Mouse (Mus musculus) thymus, adult 18-20 months (tissue): ENCODE results near the gene Ppp1ca.

ENCODE experiments used
- DNase-seq, 2 experiments: peaks; one replicate each; pipeline ENCODE4 v3.0.0; 2022; ENCODE audit warnings: mixed read lengths in 2 of 2

Gene Ppp1ca

DNA sequence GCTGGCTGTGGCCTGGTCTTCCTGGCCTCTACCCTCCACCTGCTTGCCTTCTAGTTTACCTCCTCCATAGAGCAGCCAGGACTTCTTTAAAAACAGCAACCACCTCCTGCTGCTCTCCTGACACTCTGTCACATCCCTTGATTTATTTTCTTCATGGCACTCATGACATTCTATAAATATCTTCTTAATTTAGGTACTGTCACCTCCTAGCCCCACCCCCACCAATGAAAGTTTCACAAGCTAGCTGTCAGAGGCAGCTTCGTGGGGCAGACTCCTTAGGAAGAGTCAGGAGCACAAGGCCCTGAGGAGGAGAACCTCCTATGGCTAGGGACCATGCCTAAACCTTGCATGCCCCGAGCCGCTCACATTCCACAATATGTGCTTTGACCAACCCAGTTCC is 4.6 kb upstream of the Ppp1ca start:
- no peak for DNase-seq

DNA sequence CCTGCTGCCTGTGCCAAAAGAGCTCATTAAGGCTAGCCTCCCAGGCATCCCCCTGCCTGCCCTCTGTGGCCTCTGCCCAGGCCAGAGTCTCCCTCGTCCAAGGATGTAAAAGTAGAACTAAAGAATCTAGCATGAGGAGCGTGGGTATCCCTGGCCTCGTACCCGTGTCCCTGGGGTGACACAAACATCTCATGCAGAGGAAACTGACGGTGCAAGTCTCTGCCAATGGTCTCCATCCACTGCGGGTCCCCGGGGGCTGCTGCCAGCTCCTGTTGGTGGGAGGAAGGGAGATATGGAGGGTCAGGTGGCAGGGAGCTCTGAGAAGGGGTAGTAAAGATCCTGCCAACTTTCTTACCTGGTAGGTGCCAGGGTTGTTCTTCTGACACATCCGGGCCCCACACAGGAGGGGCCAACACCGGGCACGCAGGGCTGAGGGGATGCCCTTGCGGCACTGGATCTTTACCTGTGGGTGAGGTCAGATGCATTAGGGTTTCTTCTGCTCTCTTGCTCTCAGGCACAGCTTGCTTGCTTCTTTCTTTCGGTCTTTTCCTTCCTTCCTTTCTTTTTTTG is 2.7 kb upstream of the Ppp1ca start:
- DNase-seq = no peak

- peak; percentile 90 to 95 for DNase-seq
These were observed 982 bp upstream of the Ppp1ca start, which contains the start of gene Tbc1d10c for GRCm38 (mm10) chr19:4190831-4191334. Tbc1d10c (minus strand) TSS chr19:4191284.

DNA sequence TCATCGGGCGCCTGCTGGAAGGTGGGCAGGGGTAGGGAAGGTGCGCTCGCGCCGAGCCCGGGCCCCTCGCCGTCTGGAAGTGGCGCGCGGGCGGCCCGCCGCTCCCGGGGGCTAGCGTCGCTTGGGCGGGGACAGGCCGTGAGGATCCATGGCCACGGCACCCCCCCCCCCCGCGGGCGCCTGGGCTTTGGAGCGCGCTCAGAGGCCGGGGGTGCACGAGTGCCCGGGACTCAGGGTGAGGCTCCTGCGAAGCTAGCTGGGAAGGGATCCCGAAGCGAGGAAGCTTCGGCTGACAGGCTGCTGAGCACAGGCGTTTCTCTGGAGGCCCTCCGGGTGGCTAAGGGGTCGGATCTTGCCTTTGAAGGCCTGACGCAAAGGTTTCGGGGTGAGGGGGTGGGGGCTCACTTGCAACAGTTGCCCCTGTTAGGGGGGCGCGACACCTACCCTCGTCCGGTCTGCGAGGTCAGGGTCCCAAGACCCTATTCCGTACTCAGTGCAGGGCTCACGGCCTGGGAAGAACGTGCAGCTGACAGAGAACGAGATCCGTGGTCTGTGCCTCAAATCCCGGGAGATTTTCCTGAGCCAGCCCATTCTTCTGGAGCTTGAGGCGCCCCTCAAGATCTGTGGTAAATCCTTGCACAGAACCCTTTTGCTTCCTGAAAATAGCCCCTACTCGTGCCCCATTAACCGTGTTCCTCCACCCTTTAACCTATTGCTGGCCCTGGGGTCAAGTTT is 553 bp downstream of the Ppp1ca start:
- no peak for DNase-seq

- DNase-seq = no peak
These were observed 1.3 kb downstream of the Ppp1ca start for GRCm38 (mm10) chr19:4193129-4193528.

DNA sequence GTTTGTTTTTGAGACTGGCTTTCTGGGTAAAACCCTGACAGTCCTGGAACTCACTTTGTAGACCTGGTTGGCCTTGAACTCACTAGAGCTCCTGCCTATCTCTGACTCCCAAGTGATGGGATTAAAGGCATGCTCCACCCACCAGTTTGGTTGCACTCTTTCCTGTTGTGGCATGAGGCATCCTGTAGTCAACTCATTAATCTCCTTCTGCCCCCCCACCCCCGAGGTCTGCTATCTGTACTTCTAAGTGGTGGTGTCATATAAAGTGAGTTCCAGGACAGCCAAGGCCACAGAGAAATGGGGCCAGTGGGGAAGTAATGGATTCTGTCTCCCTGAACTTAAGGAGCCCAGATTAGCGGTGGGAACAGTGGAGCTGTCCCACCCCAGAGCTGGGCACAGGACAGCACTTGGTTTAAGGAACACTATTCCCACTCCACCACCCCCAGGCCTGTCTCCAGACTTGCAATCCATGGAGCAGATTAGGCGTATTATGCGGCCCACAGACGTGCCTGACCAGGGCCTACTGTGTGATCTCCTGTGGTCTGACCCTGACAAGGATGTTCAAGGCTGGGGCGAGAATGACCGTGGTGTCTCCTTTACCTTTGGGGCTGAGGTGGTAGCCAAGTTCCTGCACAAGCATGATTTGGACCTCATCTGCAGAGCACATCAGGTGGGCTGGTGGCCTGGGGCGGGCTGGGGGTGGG is 2.3 kb downstream of the Ppp1ca start:
- no peak for DNase-seq

- no peak for DNase-seq
These were observed 3.1 kb downstream of the Ppp1ca start for GRCm38 (mm10) chr19:4194776-4195650.

GRCm38 (mm10) chr19:4196048-4196447 is 4.2 kb downstream of the Ppp1ca start:
- DNase-seq = no peak

GRCm38 (mm10) chr19:4196548-4196947 is 4.7 kb downstream of the Ppp1ca start:
- DNase-seq = no peak

GRCm38 (mm10) chr19:4197180-4197579 is 5.3 kb downstream of the Ppp1ca start:
- DNase-seq = no peak

DNA sequence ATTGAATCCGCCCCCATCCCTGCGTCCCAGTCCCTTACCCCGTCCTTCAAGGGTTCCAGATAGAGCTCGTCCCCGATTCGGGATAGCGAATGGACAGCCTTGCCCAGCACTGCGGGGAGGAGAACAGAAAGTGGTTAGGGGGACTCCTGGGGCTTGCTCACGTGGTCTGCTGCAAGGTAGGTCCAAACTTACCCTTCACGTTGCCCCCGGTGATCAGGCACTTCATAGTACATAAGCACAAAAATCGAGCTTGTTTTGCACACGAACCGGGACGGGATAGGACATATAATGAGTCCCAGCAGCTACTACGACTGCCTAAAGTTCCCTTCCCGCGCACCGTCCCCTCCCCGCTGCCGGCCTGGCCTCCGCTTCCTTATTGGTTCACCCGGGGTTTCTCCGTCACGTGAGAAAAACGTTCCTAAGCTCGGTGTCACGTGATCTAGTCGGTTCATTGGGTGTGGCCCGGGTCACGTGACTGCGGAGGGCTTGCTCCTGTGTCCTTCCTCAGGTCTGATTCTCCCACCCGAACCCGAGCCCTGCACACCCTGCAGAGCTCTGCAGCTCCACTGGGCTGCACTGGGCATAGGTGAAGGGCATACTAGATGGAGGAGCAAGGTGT is 9.5 kb downstream of the Ppp1ca start, which contains the start of gene Rad9a:
Gene Rad9a, minus strand, starts transcription at position 372 of the 619 bp plus-strand sequence.
- DNase-seq = peak; percentile 94 to 97

GRCm38 (mm10) chr19:4202149-4202548 is 10.3 kb downstream of the Ppp1ca start:
- DNase-seq = no peak

DNA sequence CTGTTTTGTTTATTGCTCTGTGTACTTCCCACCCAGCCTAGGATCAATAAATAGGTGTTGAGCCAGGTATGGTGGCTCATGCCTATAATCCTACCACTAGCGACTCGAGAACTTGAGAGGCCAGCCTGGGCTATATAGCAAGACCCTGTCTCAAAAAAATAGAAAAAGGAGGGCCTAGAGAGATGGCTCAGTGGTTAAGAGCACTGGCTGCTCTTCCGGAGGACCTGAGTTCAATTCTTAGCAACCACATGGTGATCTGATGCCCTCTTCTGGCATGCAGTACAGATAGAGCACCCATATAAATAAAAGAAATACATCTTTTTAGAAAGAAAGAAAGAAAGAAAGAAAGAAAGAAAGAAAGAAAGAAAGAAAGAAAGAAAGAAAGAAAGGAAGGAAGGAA is 11.3 kb downstream of the Ppp1ca start:
- DNase-seq = no peak

DNA sequence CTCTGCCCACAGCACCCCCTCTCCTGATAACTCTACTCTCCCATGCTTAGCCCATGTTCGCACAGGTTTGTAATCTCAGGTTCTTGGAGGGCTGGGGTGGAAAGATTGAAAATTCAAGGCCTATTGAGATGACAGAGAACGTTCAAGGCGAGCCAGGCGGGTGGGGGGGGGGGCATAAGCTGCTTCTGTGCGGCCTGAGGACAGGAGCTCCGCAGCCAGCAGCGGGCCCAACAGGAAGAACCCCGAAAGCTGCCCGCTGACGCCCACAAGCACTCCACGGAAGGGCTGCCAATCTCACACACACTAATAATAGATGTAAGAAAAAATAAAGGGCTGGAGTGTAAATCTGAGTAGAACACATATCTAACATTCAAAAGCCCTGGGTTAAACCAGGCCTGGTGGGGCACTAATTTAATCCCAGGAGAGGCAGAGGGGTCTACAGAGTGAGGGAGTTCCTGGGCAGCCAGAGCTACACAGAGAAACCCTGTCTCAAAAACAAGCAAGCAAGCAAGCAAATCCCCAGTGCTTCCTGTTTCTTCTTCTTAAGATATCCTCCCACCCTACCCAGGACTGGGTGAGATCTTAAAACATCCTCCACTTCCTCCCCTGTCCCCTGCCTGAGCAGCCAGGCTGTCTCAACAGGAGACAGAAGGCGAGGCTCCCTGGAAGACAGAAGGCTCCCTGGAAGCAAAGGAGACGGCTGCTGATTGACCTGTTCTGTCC is 11.9 kb downstream of the Ppp1ca start:
- DNase-seq = no peak

DNA sequence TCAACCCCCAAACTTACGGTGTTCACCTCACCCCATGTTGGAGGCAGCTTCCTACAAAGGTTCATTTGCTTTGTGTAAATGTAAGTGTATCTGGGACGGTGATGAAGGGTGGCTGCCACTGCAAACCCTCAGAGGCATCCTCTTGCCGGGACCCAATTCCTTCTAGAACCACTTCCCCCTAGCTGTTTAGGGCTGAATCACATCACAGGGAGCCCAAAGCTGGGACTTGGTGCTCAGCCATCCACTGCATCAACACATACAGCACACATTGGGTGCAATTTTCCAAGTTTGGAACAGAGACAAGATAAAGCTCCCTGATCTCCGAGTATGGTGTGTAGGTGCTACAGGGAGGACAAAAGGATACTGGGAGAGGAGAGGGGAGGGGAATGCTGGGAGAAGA is 13.0 kb downstream of the Ppp1ca start:
- DNase-seq = no peak

DNA sequence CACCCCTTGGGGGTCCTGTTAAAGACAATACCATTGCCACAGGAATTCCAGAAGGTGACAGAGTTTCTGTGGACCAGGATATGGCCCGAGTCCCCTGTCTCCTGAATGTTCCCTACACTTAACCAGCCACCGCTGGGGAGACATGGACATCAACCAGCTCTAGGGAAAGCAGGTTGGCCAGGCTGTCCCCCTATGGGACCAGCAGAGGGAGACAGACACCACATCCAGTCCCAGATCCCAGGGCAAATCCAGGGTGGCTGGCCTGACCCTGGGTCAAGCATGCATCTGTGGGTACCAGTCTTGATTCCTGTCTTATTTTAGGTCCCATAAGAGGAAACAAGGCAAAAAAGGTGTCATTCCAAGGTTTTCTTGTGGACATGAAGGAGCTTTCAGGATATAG is 15.1 kb downstream of the Ppp1ca start:
- DNase-seq = no peak

- no peak for DNase-seq
These were observed 16.7 kb downstream of the Ppp1ca start for GRCm38 (mm10) chr19:4208563-4208962.

DNA sequence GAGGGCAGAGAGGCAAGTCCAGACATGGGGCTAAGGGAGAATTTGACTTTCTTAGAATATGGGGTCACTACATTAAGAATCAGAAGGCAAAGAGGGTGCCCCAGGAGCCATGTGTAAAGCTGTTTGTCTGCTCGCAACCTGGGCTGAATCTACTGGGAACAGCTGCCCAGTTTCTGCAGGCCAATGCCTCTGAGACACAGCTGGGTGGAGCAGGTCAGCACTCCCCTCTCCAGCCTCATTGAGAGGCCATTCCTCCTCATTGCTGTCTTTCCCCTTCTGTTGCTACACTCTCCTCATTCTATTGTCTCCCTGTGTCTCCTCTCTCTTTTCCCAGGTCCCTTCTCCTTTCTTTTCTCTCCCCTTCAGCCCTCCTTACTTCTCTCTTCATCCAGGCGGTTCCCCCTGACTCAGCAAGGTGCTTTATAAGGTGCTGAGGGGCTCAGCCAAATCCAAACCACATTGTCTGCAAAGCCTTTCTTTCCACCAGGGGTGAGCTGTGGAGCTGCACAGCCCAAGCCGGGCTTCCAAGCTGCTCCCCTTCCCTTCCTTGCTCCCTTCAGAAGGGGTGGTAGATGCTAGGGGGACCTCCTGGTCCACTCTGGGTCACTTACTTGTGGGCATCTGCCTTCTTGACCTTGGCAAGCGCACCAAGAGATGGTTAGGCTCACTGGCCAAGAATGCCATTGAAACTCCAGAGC is 20.2 kb downstream of the Ppp1ca start:
- DNase-seq = no peak

DNA sequence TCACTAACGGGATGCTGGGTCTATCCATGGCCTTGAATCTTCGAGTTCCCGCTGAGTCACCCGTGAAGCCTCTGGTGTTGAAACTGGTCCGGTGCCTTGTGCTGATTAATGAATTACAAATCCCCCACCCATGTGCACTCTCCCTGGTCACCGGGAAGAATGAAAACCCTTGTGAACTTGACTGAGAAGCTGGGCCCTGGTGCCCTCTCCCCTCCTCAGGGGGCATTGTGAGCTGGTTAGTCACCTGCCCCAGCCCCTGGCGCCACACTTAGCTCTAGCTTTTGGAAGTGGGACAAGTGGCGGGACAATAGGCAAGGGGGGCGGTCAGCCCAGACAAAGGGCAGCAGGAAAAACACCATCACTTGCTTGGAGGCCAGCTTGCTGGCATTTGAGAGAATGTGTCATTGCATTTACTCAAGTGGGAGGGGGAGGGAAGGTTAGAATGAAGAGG is 21.7 kb downstream of the Ppp1ca start:
- DNase-seq = no peak

DNA sequence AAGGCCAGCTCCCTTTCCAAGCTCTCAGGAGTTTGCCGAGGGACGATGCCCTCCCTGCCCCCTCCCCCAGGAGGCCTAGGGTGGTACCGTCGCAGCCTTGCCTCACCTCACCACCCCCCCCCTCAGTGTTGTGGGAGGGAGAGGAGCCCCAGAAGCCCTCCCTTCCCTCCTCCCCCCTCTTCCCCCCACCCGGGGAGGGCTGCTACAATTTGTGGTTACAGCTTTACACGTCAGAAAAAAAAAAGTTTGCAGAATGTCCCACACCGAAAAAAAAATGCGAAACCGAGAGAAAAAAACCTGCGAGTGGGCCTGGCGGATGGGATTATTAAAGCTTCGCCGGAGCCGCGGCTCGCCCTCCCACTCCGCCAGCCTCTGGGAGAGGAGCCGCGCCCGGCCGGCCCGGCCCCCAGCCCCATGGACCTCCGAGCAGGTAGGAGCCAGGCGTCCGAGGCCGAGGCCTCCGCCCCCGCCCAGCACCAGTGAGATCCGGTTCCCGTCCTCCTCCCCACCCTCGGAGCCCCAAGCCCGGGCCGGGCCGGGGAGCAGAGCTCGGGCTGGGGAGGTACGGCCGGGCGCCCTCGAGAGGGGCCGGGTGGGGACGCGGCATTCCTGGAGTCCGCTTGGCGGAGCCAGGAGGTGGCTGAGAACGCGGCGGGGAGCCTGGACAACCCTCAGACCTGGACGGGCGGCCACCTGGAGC is 22.4 kb downstream of the Ppp1ca start, which contains the start of the genes Clcf1 and AC109138.7:
Gene Clcf1, plus strand, starts transcription at position 168 of the 700 bp plus-strand sequence.
Gene AC109138.7, plus strand, starts transcription at position 287 of the 700 bp plus-strand sequence.
- DNase-seq = no peak
